Mouse (Mus musculus): ENCODE results near the gene Aldh1l1.

Gene Aldh1l1

DNA sequence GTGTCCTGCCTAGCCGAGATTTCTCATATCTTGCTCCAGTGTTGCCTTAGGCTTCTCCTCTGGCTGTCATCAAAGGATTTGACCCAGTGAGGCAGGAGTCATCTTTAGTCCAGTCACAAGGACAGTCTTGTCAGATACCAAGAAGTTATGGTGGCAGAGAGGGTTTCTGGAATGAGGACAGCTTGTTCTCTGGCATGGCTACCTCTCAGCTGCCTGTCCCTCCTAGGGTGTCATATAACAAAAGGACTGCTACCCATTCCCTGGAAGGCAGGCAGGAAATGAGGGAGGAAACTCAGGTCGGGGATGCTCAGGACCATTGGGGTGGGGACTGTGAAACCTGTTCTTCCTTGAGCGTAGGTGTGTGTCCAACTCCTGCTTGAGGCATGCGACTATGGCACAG is 14.1 kb upstream of the Aldh1l1 start:
- no peak for DNase-seq (ENCODE audit: low spot score in 2 of 2)

GRCm38 (mm10) chr6:90472697-90473096 is 13.5 kb upstream of the Aldh1l1 start:
- no peak for DNase-seq (ENCODE audit: low spot score in 2 of 2)

GRCm38 (mm10) chr6:90473630-90474360 is 12.4 kb upstream of the Aldh1l1 start:
- no peak for DNase-seq (ENCODE audit: low spot score in 2 of 2)

DNA sequence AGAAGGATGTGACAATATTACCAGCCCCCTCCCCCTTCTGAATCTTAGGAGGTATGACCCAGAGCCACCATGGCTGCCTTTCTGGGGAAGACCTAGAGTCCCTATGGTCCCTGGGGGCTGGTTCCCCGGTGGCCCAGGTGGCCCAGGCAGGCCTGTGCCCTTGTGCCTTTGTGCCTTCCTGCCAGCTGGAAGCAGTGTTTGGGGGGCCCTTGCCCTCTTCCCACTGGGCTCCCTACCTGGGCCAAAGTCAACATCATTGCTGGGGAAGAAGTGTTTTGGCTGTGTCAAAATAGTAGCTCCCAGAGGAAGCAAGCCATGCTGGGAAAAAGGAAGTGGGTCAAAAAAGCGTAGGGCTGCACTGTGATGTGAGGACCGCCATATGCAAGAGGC is 11.9 kb upstream of the Aldh1l1 start:
- DNase-seq (ENCODE audit: low spot score in 2 of 2) = no peak

DNA sequence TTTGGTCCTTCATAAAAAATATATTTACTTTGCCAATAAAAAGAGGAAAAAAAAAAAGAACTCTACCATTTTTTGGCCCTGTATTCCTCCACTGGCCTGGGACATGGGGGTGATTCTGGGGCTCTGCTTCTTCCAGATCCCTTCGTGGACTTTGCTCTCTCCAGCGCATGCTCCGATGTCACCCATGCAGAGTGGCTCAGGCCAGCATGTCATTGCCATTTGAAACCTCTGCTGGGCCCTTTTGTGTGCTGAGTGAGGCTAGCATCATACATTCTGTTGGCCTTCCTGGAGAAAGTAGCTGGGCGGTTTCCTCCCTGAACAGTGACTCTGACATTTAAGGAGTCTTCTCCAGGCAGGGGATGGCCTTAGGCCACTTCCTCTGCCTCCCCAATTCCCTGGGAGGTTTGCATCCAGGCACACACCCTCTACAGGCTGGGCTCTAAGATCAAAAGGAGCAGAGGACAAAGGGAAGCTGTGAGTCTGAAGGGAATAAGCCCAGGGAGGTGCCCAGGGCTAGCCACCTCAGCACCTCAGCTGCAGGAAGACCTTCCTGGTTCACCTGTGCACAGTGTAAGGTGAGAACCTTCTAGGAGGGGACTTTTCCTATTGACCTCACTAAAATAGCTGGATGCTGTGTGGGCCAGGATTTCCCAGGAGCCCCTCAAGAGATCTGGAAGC is 10.9 kb upstream of the Aldh1l1 start:
- no peak for DNase-seq (ENCODE audit: low spot score in 2 of 2)

GRCm38 (mm10) chr6:90475854-90476212 is 10.4 kb upstream of the Aldh1l1 start:
- no peak for DNase-seq (ENCODE audit: low spot score in 2 of 2)

GRCm38 (mm10) chr6:90476941-90477518 is 9.2 kb upstream of the Aldh1l1 start:
- no peak for DNase-seq (ENCODE audit: low spot score in 2 of 2)

GRCm38 (mm10) chr6:90484249-90484648 is 2.0 kb upstream of the Aldh1l1 start:
- no peak for DNase-seq (ENCODE audit: low spot score in 2 of 2)

DNA sequence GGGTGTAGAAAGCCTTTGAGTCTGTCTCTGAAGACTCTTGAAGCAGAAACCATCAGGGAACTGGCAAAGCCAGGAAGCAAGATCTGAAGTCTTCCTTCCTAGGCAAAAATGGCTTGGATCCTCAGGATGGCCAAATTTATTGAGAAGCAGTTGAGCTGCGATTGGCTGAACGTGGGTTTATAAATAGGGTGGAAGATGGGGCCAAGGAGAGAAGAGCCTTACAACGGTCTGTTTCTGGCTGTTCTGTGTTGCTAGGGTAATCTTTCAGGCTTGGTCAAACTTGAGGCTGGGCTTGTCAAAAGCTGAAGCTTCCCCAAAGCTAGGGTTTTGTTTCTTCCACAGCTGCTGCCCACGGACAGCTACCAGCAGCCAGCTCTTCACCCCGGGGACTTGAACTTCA is 1.4 kb upstream of the Aldh1l1 start:
- no peak for DNase-seq (ENCODE audit: low spot score in 2 of 2)

DNA sequence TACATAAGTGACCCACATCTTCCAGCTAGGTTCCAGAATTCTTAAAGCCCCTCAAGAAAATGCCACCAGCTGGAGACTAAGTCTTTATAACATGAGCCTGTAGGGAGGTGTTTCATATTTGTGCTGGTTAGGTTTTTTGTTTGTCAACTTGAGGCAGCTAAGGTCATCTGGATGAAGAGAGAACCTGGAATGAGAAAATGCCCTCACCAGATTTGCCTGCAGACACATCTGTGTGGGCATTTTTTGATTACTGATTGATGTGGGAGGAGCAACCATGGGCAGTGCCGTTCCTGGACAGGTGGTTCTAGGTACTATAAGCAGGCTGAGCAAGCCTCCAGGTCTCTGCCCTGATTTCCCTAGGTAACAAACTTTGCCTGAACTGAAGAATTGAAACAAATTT is 1.3 kb downstream of the Aldh1l1 start:
- no peak for DNase-seq (ENCODE audit: low spot score in 2 of 2)

- DNase-seq (ENCODE audit: low spot score in 2 of 2) = no peak
Measured at GRCm38 (mm10) chr6:90489532-90489931, 3.3 kb downstream of the Aldh1l1 start.

DNA sequence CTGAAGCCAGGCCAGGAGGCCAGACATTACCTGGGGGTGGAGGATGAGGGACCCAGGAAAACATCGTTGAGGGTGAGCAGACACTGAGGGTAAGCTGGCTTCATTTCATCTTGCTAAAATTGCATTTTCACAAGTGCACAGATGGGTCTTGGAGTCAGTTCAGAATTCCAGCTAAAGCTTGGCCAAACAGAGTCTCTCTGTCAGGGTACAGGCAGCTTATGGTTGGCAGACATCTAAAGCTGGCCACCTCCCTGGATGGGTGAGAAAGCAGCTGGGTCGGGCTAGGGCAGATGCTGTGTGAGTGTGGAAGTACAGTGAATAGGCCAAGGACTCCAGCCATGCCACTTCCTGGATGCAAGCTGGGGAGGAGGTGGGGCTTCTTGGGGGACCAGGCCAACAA is 4.7 kb downstream of the Aldh1l1 start:
- DNase-seq (ENCODE audit: low spot score in 2 of 2) = no peak

DNA sequence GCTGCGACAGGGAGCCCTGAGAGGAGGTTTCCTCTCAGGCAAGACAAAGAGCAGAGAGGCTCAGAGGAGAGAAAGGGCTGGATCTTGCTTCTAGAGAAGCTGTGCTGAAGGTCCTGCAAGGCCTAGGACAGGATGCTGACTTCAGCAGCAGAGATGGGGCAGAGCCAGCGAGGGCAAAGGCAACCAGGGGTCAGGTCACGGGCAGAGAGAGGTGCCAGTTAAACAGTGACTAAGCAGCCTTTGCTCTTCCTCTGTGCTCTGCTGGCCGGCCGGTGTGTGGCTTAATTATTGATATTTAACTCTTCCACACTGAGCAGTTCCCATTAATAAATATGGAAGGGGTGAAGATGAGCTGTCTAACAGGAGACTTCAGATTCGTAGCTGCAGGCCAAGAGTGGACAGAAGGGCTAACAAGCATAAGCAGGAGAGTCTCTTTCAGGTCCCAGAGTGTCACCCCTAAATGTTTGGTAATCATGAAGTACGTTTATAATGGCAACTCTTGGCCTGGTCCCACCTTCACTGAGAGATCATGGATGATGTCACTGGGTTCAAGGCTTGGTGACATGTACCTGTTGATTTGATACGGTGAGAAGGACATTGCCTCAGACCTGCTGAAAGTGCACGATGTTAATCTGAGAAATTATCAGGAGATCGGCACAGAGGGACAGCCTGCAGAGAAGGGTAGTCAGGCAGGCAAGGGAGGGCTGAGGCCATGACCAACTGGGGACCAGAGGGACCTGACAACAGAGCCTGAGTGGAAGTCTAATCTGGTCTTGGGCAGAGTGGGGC is 5.9 kb downstream of the Aldh1l1 start:
- DNase-seq (ENCODE audit: low spot score in 2 of 2) = no peak

DNA sequence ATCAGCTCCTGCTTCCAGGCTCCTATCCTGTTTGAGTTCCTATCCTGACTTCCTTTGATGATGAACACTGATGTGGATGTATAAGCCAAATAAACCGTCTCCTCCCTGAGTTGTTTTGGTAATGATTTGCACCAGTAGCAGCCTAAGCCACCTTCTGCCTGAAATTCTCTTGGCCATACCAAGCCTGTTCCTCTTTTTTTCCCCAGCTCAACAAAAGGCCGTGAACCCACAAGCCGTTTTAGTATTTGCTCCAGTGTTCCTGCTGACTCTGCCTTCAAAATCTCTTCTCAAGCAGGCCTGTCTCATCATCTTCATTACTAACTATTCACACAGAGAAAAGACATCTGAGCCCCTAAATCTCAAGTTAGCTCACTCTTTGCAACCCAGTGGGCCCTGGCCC is 7.9 kb downstream of the Aldh1l1 start:
- DNase-seq (ENCODE audit: low spot score in 2 of 2) = no peak

DNA sequence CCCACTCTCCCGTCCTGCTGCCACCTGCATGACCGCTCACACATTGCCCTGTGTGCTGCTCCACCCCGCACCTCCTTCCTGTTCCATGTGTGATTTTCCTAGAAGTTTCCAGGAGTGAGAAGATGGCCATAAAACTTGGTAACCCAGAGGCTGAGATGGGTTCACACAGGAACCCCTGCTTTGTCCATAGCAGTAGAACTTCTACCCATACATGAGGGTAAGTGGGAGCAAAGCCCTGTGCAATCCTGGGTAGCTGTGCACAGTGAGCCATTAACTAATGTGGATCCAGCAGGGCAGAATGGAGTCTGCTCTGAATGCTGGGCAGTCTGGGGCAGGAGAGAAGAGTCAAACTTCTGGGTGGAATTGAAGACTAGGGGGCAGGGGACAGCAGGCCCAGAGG is 8.3 kb downstream of the Aldh1l1 start:
- DNase-seq (ENCODE audit: low spot score in 2 of 2) = no peak

GRCm38 (mm10) chr6:90495282-90495912 is 9.2 kb downstream of the Aldh1l1 start:
- DNase-seq (ENCODE audit: low spot score in 2 of 2) = no peak

GRCm38 (mm10) chr6:90496217-90496616 is 10.0 kb downstream of the Aldh1l1 start:
- DNase-seq (ENCODE audit: low spot score in 2 of 2) = no peak

- DNase-seq (ENCODE audit: low spot score in 2 of 2) = no peak
Measured at GRCm38 (mm10) chr6:90499509-90499908, 13.3 kb downstream of the Aldh1l1 start.

GRCm38 (mm10) chr6:90501222-90501940 is 15.2 kb downstream of the Aldh1l1 start:
- no peak for DNase-seq (ENCODE audit: low spot score in 2 of 2)

GRCm38 (mm10) chr6:90505906-90506305 is 19.7 kb downstream of the Aldh1l1 start:
- no peak for DNase-seq (ENCODE audit: low spot score in 2 of 2)

DNA sequence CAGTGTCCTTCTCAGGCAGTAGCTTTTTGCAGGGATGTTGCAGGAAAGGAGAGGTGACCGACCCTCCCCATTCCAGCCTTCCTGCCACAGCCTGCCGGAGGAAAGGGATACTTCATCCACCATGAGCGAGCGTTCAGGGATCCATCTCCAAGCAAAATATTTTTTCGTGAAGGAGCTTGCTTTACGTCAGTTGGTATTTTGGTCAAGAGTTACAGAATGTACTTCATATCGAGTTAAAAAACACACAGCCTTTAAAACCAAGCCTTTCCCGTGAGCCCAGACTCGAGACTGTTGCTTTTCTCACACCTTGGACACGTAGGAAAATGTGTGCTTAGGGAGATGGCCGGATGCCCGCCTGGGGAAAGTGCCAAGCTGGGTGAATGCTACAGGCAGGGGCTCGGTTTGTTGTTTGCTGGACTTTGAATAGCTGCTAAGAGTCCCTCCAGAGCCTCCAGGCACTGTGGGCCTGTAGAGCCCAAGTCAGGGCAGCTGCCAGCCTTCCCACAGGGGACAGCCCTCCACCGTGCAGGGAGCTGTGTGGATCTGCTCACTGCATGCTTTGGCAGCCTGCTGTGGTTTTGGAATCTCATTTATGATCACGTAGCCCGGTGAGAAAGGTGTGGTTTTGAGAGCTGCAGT is 20.6 kb downstream of the Aldh1l1 start:
- DNase-seq (ENCODE audit: low spot score in 2 of 2) = no peak

Data from spleen, postnatal 4 days (tissue).